Mouse (Mus musculus) brain, embryonic 18.5 days (tissue): ENCODE data around the gene Glycam1.
"Not testable (repeated sequence)": the region's sequence is repeated elsewhere in the genome, so short reads cannot be mapped to it uniquely, and the experiment has no call there.

Source experiments
- DNase-seq: peaks from one replicate; pipeline ENCODE4 v3.0.0-alpha.2; 2012; ENCODE audit warnings: low read depth, low spot score

Glycam1 gene

GRCm38 (mm10) chr15:103564981-103565380, at the start of gene Glycam1:
Glycam1 (minus strand) TSS chr15:103565081.
- DNase-seq: no peak

GRCm38 (mm10) chr15:103604481-103604880, 39.6 kb upstream of the Glycam1 start:
- DNase-seq: no peak

DNA sequence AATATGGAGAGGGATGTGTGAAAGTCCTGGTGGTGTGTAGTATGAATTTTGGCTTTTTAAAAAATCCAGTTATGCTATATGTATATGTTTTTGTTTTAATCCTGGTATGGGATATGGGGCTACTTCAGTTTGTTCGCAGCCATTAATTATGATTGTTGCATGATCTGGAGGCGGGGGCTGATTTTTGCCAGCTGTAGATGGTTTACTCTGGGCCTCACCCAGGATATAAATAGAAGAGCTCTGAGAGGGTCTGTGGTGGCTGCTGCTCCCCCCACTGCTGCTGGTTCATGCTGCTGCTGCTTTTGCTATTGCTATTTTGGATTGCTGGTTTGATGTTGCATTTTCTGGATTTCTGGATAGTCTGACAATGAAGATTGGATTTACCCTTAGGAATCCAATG, 25.9 kb upstream of the Glycam1 start:
- DNase-seq: no peak

GRCm38 (mm10) chr15:103587752-103588151, 22.9 kb upstream of the Glycam1 start:
- DNase-seq: not testable (repeated sequence)

GRCm38 (mm10) chr15:103585876-103586275, 21.0 kb upstream of the Glycam1 start:
- DNase-seq: no peak

DNA sequence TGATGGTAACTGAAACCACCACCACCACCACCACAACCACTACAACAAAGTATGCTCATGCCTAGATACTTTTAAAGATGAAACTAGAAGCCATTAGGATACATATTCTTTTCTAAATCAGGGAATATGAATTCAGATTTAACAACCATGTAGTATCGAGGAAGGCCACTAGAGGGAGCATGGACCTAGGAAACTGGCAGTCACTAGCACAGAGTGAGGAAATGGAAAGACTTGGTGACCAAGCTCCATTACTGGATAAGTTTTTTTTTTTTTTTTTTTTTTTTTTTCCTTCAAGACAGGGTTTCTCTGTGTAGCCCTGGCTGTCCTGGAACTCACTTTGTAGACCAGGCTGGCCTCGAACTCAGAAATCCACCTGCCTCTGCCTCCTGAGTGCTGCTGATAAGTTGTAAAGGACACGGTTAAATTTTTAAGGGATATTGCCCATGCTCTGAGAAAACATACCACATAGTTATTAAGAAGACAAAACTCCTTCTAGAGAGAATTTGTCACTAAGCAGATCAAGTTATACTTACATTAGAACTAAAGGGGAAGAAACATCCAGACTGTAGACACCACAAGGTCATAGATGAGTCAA, 12.7 kb downstream of the Glycam1 start:
- no peak for DNase-seq

GRCm38 (mm10) chr15:103551053-103551452, 13.8 kb downstream of the Glycam1 start:
- DNase-seq: no peak

- DNase-seq: no peak
Measured at GRCm38 (mm10) chr15:103549475-103549874, 15.4 kb downstream of the Glycam1 start.

DNA sequence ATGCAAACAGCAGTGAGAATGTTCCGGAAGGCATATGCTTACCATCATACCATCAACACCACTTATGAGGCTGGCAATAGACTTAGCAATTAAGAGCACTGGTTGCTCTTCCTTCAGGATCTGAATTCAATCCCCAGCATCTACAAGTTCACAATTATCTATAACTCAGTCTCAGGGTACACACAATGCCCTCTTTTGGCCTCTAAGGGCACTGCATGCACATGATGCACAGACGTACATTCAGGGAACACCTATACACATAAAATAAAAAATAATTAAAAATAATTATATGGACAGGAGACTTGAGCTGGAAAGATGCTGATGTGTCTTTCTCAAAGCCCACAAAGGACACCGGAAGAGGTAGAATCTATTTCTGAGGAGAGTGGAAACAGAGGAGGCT, 16.9 kb downstream of the Glycam1 start:
- no peak for DNase-seq

DNA sequence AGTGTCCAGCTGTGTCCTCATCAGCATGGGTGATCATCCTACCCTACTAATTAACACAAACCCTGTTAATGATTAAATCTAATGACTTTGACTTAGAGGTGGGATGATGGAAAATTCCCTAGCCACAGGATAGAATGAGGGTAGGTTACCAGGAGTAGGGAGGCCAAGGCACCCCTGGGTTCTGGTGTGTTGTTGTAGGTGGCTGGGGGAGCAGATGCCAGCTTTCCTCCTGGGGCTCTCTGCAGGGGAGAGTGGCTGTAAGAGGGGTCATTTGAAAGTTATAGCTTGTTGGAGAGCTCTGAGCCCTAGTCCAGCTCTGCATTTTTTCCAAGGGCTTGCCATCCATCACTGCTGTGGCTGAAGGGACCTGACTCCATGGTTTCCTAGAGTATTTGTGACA, 22.4 kb downstream of the Glycam1 start:
- no peak for DNase-seq

DNA sequence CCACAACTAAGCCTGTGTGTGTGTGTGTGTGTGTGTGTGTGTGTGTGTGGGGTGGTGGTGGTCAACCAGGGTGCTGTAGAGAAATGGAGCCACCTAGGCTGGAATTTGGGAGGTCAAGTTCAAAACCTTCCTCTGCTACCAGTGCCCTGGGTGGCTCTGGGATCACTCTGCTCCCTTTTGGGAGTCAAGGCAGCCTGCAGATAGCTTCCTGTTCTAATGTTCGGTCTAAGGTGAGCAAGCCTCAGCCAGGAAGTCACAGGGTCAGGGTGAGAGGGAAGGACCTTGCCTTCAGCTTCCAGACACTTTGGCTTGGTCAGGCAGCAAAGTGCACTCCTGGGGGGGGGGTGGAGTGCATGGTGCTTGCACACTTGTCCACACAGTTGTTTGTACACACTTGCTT, 24.2 kb downstream of the Glycam1 start:
- no peak for DNase-seq

- DNase-seq: no peak
Measured at GRCm38 (mm10) chr15:103539259-103539658, 25.6 kb downstream of the Glycam1 start.

GRCm38 (mm10) chr15:103537822-103538213, 27.1 kb downstream of the Glycam1 start, which contains the start of gene Ppp1r1a:
Ppp1r1a (minus strand) TSS chr15:103538003.
- DNase-seq: no peak

DNA sequence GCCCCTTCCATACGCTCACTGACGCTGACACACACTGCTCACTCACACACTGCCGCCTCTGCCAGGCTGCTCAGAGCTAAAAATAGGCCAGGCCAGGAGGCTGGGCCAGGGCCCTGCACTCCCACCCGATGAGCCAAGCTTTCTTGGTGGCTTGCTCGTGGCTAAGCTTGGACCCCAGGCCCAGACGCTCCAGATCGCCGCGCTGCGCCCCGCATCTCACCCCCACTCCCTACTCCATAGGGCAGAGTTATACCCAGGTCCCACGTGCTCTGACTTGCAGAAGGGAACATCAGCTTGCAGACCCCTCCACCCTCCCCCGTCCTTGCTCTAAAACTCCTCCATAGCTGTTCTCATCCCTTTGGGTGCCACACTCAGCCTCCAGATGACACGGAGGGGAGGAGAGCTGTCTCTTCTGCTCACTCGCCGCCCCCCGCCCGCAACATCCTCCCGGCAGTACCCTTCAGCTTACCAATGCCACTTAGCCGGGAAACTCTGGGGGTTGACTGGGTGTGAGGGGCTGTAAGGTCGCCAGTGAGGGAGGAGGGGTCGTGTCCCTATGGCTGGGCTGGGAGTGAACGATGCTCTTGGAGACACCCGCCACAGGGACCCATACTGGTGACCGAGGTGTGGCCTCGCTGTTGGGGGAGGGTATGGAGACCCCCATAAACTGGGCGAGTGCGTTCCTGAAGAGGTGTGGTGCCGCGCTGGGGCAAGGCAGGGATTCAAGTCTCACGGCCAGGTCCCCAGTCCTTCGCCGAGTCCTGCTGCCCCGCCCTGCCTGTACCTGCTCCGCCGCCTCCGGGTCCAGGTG, 27.7 kb downstream of the Glycam1 start:
- no peak for DNase-seq

- DNase-seq: no peak
Measured at GRCm38 (mm10) chr15:103536456-103536855, 28.4 kb downstream of the Glycam1 start.

GRCm38 (mm10) chr15:103535786-103536185, 29.1 kb downstream of the Glycam1 start:
- DNase-seq: no peak

GRCm38 (mm10) chr15:103535030-103535429, 29.9 kb downstream of the Glycam1 start:
- no peak for DNase-seq

DNA sequence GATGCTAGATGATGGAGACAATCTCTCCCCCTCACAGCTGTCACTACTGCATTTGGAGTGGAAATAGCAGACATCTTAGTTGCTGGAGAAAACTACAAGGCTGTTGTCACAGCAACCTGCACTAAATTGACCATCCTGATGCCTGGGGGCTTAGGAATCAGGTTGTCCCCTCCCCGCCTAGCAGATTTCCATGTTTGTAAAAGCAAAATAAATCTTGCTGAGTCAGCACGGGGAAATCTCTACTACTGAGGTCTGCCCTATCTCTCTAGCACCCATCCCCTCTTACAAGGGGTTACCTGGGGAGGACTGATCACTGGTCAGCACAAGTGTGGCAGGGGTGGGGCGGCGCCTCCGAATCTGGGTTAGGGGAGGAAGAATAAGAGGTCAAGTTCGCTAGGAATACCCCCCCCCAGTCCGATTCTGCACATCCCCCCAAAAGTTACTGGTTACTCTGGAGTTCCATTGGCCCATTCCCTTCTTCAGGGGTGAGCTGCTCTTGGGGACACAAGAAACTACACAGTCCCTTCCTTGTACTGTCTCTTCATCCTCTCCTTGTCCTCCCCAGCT, 30.7 kb downstream of the Glycam1 start:
- no peak for DNase-seq

GRCm38 (mm10) chr15:103530372-103530771, 34.5 kb downstream of the Glycam1 start:
- no peak for DNase-seq

- DNase-seq: no peak
Measured at GRCm38 (mm10) chr15:103523156-103523555, 41.7 kb downstream of the Glycam1 start.

GRCm38 (mm10) chr15:103522458-103523099, 42.3 kb downstream of the Glycam1 start:
- no peak for DNase-seq
